Comparison of ENCODE assay signal across 8 mouse cellular contexts in the genomic region with DNA sequence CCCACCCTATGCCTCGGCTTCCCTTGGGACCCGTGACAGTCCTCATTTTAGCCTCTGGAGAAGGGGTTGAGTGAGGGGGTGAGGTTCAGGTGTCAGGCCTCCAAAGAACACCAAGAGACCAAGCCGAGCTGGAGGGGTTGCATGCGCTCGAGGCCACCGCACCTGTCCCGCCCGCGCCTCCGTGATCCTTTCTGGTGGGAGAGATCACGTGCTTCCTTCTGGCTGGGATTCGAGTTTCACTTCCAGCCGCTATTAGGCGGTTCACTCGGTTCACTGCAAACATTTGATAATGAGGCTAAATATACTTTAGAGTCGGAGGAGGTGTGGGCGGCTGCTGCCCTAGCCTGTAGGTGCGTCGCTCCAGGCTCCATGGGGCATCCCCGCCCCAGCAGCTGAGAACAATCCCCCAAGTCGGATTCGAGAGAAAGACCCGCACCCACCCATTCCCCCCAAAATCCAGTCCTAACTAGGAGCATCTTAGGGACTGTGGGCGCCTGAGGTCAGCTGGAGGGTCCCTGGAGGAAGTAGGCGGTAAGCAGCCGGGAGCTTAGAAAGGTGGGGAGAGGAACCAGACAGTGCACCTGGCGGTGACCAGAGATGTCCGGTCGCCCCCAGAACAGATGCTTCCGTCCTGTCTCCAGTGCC. TPM values are rescaled to one million over a fixed set of nuclear protein-coding genes. Genes with fewer than 3 reads are reported as not detected.
DNase-seq lines count a peak whose midpoint lies in the region; ATAC-seq lines count a peak whose summit lies in the region.

No protein-coding gene starts in this region.

- peaks cover 65% of the 10 kb centered on the region for H3K27me3 ChIP-seq in embryonic facial prominence, embryonic 12.5 days
- H3K27me3 ChIP-seq in stomach, embryonic 16.5 days (ENCODE audit: control insufficient read depth, insufficient read depth, low read length) = peaks cover 27% of the 10 kb centered on the region

- H3K79me2 ChIP-seq in macrophage (ENCODE audit: inconsistent target) = no peaks in the 10 kb centered on the region

- peak overlapping the region; percentile 27 for H3K4me3 ChIP-seq in embryonic facial prominence, embryonic 12.5 days
- peak overlapping the region; percentile 3; the same call in 1 of the 2 replicates for H3K4me3 ChIP-seq in macrophage (ENCODE audit: inconsistent target)
- H3K4me3 ChIP-seq in stomach, embryonic 16.5 days (replicated peaks; ENCODE audit: low read length) = peak overlapping the region; percentile 85

- peak; percentile 31 to 33 for DNase-seq in left cerebral cortex, postnatal 36 days (ENCODE audit: low spot score in 2 of 2)
- no peak for DNase-seq in left cerebral cortex, postnatal 4 days
- DNase-seq in heart, postnatal 14 days = peak; percentile 62 to 74
- peak; percentile 56 to 68 for DNase-seq in kidney, postnatal 36 days
- DNase-seq in spleen, postnatal 36 days (ENCODE audit: low spot score in 2 of 2) = no peak

- H3K4me2 ChIP-seq in embryonic facial prominence, embryonic 12.5 days (replicated peaks) = peak overlapping the region; percentile 49
- peak overlapping the region; percentile 93 for H3K4me2 ChIP-seq in stomach, embryonic 16.5 days (ENCODE audit: low read depth, low read length)

- intact Hi-C loops in left cerebral cortex, postnatal 36 days (cut with DNase I) = loop anchor here (5.0 to 10.0 kb wide), 3 partner anchors 87 to 141 kb away; no protein-coding TSS in a partner anchor
- intact Hi-C loops in left cerebral cortex, postnatal 4 days (cut with DNase I) = loop anchor here (10.0 kb wide), 2 partner anchors 147 to 177 kb away; no protein-coding TSS in a partner anchor
- intact Hi-C loops in heart, postnatal 14 days (cut with DNase I) = no loop called here

- H3K36me3 ChIP-seq in embryonic facial prominence, embryonic 12.5 days = no peaks in the 10 kb centered on the region
- H3K36me3 ChIP-seq in macrophage (ENCODE audit: inconsistent target) = no peaks in the 10 kb centered on the region
- no peaks in the 10 kb centered on the region for H3K36me3 ChIP-seq in stomach, embryonic 16.5 days (ENCODE audit: control insufficient read depth, insufficient read depth, low read length)

- WGBS in embryonic facial prominence, embryonic 12.5 days = under 1% methylated on average over 30 of the region's 30 CpGs
- 2% methylated on average over 30 of the region's 30 CpGs for whole genome bisulfite sequencing in macrophage (ENCODE audit: missing documents)
- WGBS in stomach, embryonic 16.5 days = 4% methylated on average over 30 of the region's 30 CpGs

- no peak overlapping the region for H3K27ac ChIP-seq in embryonic facial prominence, embryonic 12.5 days
- no peak overlapping the region for H3K27ac ChIP-seq in macrophage
- peak overlapping the region; percentile 65; the same call in 1 of the 2 replicates for H3K27ac ChIP-seq in stomach, embryonic 16.5 days (ENCODE audit: low read length)

- H3K9ac ChIP-seq in embryonic facial prominence, embryonic 12.5 days = no peak overlapping the region
- peak overlapping the region; percentile 61 for H3K9ac ChIP-seq in stomach, embryonic 16.5 days (ENCODE audit: low read length)

- no peak for ATAC-seq in embryonic facial prominence, embryonic 12.5 days (ENCODE audit: insufficient number of reproducible peaks, insufficient read depth, low FRiP score, low TSS enrichment)
- ATAC-seq in stomach, embryonic 16.5 days (ENCODE audit: insufficient read depth, low FRiP score) = peak; percentile 8

- peaks cover 38% of the 10 kb centered on the region for H3K4me1 ChIP-seq in embryonic facial prominence, embryonic 12.5 days
- H3K4me1 ChIP-seq in stomach, embryonic 16.5 days (ENCODE audit: control insufficient read depth, insufficient read depth, low read length) = peaks cover 38% of the 10 kb centered on the region

- peaks cover 5% of the 10 kb centered on the region; the same call in 1 of the 2 replicates for H3K9me3 ChIP-seq in embryonic facial prominence, embryonic 12.5 days
- H3K9me3 ChIP-seq in stomach, embryonic 16.5 days (replicated peaks; ENCODE audit: control insufficient read depth, low read length) = 0 out of 2 replicates have a peak, but pooled peaks cover 3% of the 10 kb centered on the region

RNA-seq across cellular contexts. Expression of gene Pdgfa, which starts 0.9 kb away (rescaled TPM):
- 10 to 100 TPM; 49.1 to 58.9 TPM for total RNA-seq in left cerebral cortex, postnatal 36 days (2021)
- total RNA-seq in left cerebral cortex, postnatal 4 days (2021) = 10 to 100 TPM; 50.3 to 52.3 TPM
- polyA plus RNA-seq in embryonic facial prominence, embryonic 12.5 days (2016; fragmentation: Nextera tagmentation; extraction: Ambion mirVana) = 38.4 and 42.8 TPM in 2 replicates
- 10 to 100 TPM; 25.6 to 27.9 TPM for total RNA-seq in heart, postnatal 14 days (2021)
- total RNA-seq in macrophage (2018; cell fraction: chromatin; rRNA removed) = 10 to 100 TPM in 12 of 26 experiments, 1 to 10 TPM in 14; 1.6 to 34.9 (median 7.5) TPM
- total RNA-seq in macrophage (2018; cell fraction: cytosol; rRNA removed) = 10 to 100 TPM in 12 of 26 experiments, 1 to 10 TPM in 14; 2.8 to 21.0 (median 7.2) TPM
- 10 to 100 TPM in 14 of 26 experiments, 1 to 10 TPM in 12; 5.1 to 43.7 (median 14.2) TPM for total RNA-seq in macrophage (2018; cell fraction: nucleus; rRNA removed)
- polyA plus RNA-seq in macrophage (2018) = 6.6 to 17.3 TPM (median 13.6 TPM) in 3 replicates
- polyA plus RNA-seq in stomach, embryonic 16.5 days (2015; fragmentation: Nextera tagmentation; extraction: Ambion mirVana) = 48.5 and 52.3 TPM in 2 replicates

Comparison
In these comparisons a context has a peak if more than half of its experiments do, and no peak if none do; other contexts are left out.
1. DNase-seq: peak in left cerebral cortex, postnatal 36 days (2 of 2), heart, postnatal 14 days (2 of 2) and kidney, postnatal 36 days (2 of 2); none in left cerebral cortex, postnatal 4 days (single experiment) and spleen, postnatal 36 days (0 of 2).
2. H3K4me3 ChIP-seq: peak in every context shown above with its lines; median percentile 85 in stomach, embryonic 16.5 days; 27 in embryonic facial prominence, embryonic 12.5 days; 3 in macrophage.